Mouse (Mus musculus) layer of hippocampus, postnatal 36 days (tissue): ENCODE results near the gene Actrt3. TPM values are rescaled to one million over a fixed set of nuclear protein-coding genes. Genes with fewer than 3 reads are reported as not detected.

Source experiments
- DNase-seq, 2 experiments: peaks; one replicate each; pipeline ENCODE4 v3.0.0; 2022
- total RNA-seq, 2 experiments: library from RNA; stranded (reverse); gene quantifications; 2 replicates each; pipeline ENCODE4 v1.2.3; 2021

Gene Actrt3
- under 1 TPM; 0.67 to 0.88 TPM for total RNA-seq

- peak; percentile 24 to 47 for DNase-seq
Observed at GRCm38 (mm10) chr3:30599711-30600545, at the start of gene Actrt3. Gene Actrt3 (minus strand): TSS chr3:30599939.

GRCm38 (mm10) chr3:30648466-30648865 is 48.7 kb upstream of the Actrt3 start:
- DNase-seq = no peak

- no peak for DNase-seq
Observed at GRCm38 (mm10) chr3:30647440-30648090, 47.8 kb upstream of the Actrt3 start, which contains the start of gene Lrrc34. Gene Lrrc34 (minus strand): TSS chr3:30647869.

GRCm38 (mm10) chr3:30646761-30647160 is 47.0 kb upstream of the Actrt3 start:
- no peak for DNase-seq

GRCm38 (mm10) chr3:30644207-30644606 is 44.5 kb upstream of the Actrt3 start, which contains the start of gene Lrriq4:
Gene Lrriq4 (plus strand): TSS chr3:30644507.
- no peak for DNase-seq

GRCm38 (mm10) chr3:30635629-30636028 is 35.9 kb upstream of the Actrt3 start:
- no peak for DNase-seq

GRCm38 (mm10) chr3:30633681-30634080 is 33.9 kb upstream of the Actrt3 start:
- DNase-seq = no peak

GRCm38 (mm10) chr3:30620132-30620531 is 20.4 kb upstream of the Actrt3 start:
- no peak for DNase-seq

- no peak for DNase-seq
Observed at GRCm38 (mm10) chr3:30610930-30611329, 11.2 kb upstream of the Actrt3 start.

GRCm38 (mm10) chr3:30608999-30609398 is 9.3 kb upstream of the Actrt3 start:
- no peak for DNase-seq

GRCm38 (mm10) chr3:30603256-30603655 is 3.5 kb upstream of the Actrt3 start:
- DNase-seq = no peak

GRCm38 (mm10) chr3:30602740-30603098 is 3.0 kb upstream of the Actrt3 start:
- no peak for DNase-seq

- DNase-seq = peak; percentile 98 to 99
Observed at GRCm38 (mm10) chr3:30602065-30602739, 2.5 kb upstream of the Actrt3 start, which contains the start of gene Mynn. Gene Mynn (plus strand): TSS chr3:30602065.

GRCm38 (mm10) chr3:30601610-30602064 is 1.9 kb upstream of the Actrt3 start:
- no peak for DNase-seq

- DNase-seq = peak; percentile 77 to 81
Observed at GRCm38 (mm10) chr3:30601175-30601574, 1.4 kb upstream of the Actrt3 start.

- DNase-seq = peak; percentile 33 to 57
Observed at GRCm38 (mm10) chr3:30600717-30601116, 978 bp upstream of the Actrt3 start.

- DNase-seq = no peak
Observed at GRCm38 (mm10) chr3:30597271-30597670, 2.5 kb downstream of the Actrt3 start.

- DNase-seq = peak; percentile 27 to 33
Observed at GRCm38 (mm10) chr3:30595111-30595832, 4.5 kb downstream of the Actrt3 start.

- DNase-seq = no peak
Observed at GRCm38 (mm10) chr3:30593719-30594485, 5.8 kb downstream of the Actrt3 start.

- no peak for DNase-seq
Observed at GRCm38 (mm10) chr3:30592418-30592853, 7.3 kb downstream of the Actrt3 start.

- no peak for DNase-seq
Observed at GRCm38 (mm10) chr3:30588865-30589264, 10.9 kb downstream of the Actrt3 start.
